Mouse (Mus musculus) activated CD4-positive, CD25-positive, alpha-beta regulatory T cell (primary cell): Measurements from ENCODE around the gene Uqcc2. TPM values are rescaled to one million over a fixed set of nuclear protein-coding genes. Genes with fewer than 3 reads are reported as not detected.

ENCODE experiments used
- polyA plus RNA-seq, 2 experiments: library from polyadenylated mRNA; unstranded; fragments of 100-300 nt; shearing (Covaris generic); gene quantifications; one replicate each; pipeline ENCODE4 v1.2.1; 2017

Gene Uqcc2
- polyA plus RNA-seq, result 100 to 1,000 TPM; 103 to 113 TPM

GRCm38 (mm10) chr17:27133551-27134141, at the start of gene Uqcc2:
TSS of gene Uqcc2 (minus strand) at chr17:27133916.

GRCm38 (mm10) chr17:27167545-27167944, 33.8 kb upstream of the Uqcc2 start, which contains the start of gene Ip6k3:
TSS of gene Ip6k3 (minus strand) at chr17:27167795.

Other genes with a start within 250 kb of the Uqcc2 start
- 1 to 10 TPM; 2.2 TPM for gene Kifc5b, start 216.8 kb downstream of the Uqcc2 start, polyA plus RNA-seq
- 10 to 100 TPM; 78.1 to 79.1 TPM for gene Phf1, start 200.9 kb downstream of the Uqcc2 start, polyA plus RNA-seq
- gene Cuta, start 194.3 kb downstream of the Uqcc2 start, polyA plus RNA-seq, result 100 to 1,000 TPM; 159 to 171 TPM
- gene Syngap1, start 192.7 kb downstream of the Uqcc2 start, polyA plus RNA-seq, result under 1 TPM; 0.06 to 0.20 TPM
- 10 to 100 TPM; 29.4 to 30.1 TPM for gene Zbtb9, start 160.7 kb downstream of the Uqcc2 start, polyA plus RNA-seq
- 1 to 10 TPM; 4.7 to 5.4 TPM for gene Bak1, start 104.9 kb downstream of the Uqcc2 start, polyA plus RNA-seq
- 10 to 100 TPM in 1 of 2 experiments, 1 to 10 TPM in 1; 9.2 to 17.0 TPM for gene Itpr3, start 76.6 kb downstream of the Uqcc2 start, polyA plus RNA-seq
- under 1 TPM in 1 of 2 experiments, not detected in 1; 0.15 TPM for gene Ip6k3, start 33.9 kb upstream of the Uqcc2 start, polyA plus RNA-seq
- 10 to 100 TPM; 61.9 to 69.7 TPM for gene Lemd2, start 70.6 kb upstream of the Uqcc2 start, polyA plus RNA-seq